Mouse (Mus musculus) kidney, adult 9 months (tissue): ENCODE measurements around the gene Sgsm2.

Source experiments
- DNase-seq: peaks from one replicate; pipeline ENCODE4 v3.0.0; 2022

Sgsm2 gene

DNA sequence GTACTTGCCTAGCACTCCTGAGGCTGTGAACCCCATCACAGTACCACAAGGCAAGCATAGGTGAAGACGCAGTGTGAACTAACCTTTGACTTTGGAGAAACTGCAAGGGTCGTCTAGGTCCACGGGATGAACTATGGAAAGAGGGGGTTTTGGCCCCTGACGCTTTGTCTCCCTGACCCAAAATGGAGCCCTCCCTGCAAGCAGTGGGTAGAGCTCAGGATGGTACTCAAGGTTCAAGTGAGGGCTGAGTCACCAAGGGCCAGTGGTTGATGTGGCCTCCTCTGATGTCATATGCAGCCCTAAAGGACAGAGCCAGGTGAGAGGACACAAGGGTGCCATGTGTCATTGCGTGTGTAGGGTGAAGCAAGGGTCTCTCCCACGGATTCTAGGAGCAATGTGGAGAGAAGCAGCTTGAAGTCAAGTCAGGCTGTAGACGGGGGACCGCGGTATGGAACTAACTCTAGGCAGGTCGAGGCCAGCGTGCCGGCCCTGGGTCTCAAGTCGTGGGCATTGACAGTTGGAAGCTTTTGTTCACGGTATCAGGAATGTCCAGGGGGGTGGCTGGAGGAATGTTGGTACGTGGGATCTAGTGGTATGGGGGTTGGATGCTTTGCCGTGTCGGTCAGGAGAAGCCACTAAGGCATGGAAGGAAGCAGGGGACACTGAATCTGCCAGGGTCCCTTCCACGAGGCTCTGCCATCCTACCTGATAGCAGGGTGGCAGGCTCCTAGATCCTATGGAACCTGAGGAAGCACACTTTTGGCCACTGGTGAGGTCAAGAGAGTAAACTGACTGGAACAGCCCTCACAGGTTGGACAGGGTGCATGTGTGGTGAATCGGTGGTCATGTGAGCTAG, 56.8 kb downstream of the Sgsm2 start:
- peak; percentile 42 for DNase-seq

DNA sequence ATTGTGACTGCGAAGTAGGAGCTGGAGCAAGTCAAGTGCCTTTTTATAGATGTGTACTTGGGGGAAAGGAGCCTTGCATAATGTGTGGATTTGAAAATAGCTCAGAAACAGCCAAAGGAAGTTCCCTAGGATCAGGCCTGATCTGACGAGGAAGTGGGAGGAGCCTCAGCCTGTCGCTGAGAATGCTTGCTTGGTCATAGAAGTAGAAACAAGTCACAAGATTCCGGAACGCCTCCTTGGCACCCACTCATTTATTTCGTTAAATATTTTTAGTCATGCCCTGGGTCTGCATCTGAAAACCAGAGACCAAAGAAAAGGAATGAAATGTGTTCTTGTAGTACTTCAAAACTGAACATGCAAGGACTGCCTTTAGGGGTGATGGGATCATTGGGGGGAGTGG, 57.9 kb downstream of the Sgsm2 start:
- peak; percentile 98 for DNase-seq

DNA sequence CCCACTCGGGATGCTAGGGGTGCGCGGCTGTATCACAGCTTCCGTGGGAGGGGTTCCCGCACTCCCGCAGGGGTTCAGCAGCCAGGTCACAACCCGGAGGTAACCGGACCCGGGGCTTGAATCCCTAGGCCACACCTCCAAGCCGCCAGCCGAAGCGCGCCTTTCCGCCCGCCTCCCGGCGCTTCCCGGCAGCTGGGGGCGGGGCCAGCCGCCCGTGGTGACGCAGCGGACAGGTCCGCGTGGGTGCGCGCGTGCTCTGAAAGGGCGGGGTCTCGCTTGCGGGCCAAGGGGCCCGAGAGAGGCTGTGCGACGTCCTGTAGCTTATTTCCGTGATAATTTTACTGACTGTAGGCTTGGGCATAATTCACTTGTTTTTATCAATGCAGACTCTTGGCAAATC, 58.4 kb downstream of the Sgsm2 start:
- DNase-seq = peak; percentile 97

DNA sequence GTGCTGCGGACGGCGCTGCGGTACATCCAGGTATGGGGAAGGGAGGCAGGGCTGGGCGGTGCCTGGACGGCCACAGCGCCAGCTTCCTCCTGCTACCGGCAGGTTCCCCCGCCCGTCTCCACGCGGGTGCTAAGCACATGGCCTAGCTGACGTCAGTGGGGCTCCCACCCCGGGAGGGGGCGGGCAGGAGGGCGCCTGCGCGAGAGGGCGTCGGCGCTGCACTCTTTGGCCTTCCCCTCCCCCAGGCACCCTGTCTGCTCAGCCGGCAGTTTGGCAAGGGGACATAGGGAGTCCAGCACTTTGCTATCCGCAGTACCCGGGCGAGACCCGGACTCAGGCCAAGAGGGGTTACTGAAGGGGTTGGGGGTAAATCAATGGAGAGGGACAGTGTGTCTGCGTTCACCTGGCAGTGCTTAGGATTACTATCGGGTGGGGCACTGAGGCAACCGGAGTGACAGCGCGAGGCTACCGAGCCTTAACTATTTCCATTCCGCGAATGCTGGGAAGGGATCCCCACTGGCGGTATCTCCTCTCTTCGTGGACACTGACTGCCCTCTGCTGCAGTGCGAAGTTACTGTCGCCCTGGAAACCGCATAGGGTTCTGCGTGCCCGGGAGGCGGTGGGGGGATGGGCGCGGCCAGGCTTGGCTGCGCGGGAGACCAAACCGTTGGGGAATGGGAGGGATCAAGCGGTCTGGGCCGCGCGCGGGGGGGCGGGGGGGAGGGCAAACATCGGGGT, 59.0 kb downstream of the Sgsm2 start:
- DNase-seq = peak; percentile 97

DNA sequence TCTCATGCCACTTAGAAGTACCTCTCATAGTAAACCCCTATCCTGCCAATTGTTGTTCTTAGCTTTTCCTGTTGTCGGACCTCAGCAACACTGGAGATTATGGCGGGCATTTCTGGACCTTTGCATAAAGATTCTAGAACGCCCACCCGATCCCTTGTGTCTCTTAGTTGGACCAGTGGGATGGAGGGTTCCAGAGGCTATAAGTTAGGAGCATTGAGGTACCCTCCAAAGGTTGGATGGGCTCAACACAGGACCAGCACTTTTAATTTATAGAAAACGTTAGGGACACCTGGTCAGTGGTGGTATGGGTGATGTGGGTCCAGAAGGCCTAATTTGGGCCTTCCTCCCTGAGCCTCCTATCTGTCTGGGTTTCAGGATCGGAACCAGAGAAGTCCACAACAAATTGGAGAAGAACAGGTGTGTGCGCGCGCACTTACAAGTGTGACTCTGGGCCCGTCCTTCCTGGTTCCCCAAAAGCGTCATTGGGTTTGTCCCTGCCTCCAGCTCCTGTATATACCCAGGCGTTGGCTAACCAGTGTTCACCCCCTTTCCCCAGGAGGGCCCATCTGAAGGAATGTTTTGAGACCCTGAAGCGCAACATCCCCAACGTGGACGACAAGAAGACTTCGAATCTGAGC, 59.7 kb downstream of the Sgsm2 start:
- DNase-seq = no peak

DNA sequence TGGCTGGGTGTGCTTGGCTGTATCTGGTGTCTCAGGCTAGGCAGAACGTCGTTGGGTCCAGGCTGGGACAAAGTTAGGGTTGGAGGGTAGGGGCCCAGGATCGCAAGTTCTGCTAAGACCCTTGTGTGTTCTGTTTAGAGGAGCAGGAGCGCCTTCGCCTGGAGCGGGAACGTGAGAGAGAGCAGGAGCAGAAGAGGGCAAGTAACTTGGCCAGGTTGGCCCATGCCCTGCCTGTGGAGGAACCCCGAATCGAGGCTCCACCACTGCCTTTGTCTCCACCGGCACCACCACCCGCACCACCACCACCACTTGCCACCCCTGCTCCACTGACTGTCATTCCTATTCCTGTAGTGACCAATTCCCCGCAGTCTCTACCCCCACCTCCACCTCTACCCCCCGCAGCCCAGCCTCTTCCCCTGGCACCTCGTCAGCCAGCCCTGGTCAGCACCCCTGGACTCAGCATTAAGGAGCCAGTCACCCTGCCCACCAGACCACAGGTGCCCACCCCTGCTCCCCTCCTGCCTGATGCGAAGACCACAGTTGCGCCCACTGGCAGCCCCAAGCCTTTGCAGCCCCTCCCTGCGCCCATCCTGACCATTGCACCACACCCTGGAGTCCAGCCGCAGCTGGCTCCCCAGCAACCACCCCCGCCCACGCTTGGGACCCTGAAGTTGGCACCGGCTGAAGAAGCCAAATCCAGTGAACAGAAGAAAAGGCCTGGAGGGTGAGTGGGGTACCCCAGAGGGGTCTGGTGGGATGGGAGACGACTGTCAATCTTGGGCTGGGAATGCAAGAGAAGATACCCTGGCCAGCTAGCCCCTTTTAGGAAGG, 60.4 kb downstream of the Sgsm2 start:
- DNase-seq = no peak

DNA sequence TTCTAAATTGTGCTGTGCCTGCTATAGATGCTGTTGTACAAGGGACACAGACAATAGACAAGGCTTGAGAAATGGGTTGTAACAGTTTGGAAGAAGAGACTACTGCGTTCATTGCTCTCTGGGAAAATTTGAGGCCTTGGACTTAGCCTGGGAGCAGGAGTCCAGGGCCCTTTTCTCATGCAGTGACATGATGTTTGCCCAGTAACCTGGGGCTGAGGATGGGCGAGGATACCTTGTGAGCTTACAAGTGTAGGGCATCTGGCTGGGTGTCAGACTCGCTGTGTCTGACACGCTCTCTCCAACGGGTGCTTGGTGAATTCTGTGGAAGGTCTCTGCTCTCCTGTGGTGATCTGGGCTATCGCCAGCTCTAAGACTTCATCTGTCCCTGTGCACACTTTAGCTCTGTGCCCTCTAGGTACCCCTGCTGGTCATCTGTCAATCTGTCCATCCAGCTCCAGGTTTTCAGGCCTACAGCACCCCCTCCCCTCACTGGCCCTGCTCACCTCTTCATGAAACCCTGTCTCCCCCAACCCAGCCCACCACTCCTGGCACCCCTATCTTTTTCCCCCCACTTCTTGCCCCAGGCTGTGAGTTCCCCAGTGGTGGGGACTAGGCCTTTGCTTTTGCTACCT, 61.2 kb downstream of the Sgsm2 start:
- DNase-seq = no peak

DNA sequence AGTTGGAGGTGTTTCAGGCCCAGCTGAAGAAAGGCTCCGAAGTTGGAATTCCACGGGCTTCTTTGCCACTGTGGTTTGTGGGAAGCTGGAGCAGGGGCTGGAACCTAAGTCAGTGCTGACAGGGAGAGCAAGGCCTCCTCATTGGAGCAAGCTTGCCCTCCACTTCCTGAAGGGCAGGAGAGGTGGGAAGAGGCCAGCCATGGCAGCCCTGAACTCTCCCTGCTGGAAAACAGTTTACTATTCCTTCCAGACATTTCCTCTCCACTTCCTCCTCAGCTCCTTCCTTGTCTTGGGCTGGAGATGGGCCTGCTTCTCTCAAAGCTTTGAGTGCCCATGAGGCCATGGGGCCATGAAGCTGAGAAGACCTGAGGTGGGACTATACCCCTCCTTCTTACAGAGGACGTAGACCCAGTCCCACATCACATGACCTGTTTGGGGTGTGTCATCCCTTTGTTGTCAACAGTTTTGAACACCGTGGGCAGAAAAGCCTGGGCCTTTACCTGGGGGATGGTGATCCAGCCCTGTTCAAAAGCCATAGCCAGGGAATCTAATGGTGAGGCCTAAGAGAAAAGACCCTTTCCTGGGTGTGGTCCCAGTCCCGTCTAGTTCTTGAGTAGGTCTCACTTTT, 62.1 kb downstream of the Sgsm2 start:
- DNase-seq = no peak

DNA sequence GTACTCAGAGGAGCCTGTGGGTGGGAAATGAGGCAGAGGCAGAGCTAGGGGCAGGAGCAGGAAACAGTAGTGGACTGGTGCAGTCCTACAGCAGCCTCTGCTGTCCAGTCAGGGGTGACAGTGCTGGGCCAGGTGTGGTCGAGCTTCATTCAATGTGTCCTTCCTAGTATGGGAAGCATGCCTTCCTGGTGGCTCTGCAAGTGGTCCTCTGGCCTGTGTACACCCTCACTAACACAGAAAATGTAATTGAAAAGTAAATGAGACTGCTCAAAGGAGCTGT, 62.6 kb downstream of the Sgsm2 start:
- no peak for DNase-seq

DNA sequence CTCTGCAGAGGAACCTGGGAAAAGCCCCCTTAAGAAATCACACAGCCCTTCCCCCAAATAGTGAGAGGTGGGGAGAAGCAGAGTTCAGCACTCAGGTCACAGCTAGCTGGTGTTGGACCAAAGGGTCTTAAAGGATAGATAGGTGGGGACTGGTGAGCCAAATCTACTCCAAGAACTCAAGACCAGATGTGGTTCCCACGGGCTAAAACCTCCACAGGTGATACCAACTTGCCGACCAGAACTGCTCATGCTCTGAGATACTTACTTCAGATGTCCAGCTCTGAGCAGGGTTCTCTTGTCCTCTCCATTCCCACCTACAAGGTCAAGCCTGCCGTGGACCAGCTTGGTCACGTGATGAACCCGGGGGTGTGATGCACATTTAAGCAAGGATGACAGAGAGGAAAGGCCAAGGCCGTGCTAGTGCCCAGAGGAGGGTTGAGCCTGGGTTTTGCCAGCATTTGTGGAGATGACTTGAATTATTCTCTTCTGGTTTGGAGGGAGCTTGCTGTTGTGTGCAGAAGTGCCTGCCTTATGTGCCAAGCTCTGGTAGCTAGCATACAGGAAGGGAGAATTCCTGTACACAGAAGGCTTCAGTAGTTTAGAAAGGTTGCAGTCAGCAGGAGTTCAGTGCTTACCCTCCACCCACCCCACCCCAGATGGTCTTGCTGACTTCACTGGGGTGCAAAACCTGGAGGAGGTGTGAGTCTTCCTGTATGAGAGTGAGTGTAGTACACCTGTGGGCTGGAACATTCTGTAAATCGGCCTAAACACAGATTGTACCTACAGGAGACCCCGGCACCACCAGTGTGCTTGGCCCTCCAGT, 63.1 kb downstream of the Sgsm2 start:
- DNase-seq = peak; percentile 61

DNA sequence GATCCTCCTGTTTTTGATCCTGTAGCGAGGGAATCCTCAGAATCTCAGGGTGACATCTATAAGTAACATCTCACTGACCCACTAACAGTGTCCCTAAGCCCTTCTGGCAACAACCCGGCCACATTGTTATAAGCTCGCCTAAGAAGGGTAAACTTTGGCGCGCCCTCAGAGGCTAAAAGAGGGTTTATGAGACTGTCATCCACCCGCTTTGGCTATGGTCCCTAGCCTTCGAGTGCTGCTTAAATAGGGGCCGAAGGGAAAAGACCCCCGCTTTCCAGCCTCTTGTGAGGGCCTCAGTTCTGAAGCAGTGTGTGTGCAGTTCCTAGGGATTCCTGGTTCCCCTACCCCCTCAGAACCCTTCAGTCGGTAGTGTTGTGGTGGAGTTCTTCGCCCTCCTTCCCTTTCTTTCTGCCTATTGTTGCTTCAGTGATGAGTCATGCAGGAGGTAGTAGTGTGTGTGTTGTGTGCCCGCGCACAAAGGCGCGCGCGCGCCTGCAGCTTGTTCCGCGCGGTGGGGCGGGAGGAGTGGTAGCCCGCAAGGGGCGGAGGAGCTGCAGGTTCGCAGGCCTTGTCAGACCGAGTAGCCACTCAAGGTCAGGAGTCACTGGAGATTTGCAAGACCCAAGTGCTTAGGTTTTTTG, 64.2 kb downstream of the Sgsm2 start:
- peak; percentile 74 for DNase-seq

DNA sequence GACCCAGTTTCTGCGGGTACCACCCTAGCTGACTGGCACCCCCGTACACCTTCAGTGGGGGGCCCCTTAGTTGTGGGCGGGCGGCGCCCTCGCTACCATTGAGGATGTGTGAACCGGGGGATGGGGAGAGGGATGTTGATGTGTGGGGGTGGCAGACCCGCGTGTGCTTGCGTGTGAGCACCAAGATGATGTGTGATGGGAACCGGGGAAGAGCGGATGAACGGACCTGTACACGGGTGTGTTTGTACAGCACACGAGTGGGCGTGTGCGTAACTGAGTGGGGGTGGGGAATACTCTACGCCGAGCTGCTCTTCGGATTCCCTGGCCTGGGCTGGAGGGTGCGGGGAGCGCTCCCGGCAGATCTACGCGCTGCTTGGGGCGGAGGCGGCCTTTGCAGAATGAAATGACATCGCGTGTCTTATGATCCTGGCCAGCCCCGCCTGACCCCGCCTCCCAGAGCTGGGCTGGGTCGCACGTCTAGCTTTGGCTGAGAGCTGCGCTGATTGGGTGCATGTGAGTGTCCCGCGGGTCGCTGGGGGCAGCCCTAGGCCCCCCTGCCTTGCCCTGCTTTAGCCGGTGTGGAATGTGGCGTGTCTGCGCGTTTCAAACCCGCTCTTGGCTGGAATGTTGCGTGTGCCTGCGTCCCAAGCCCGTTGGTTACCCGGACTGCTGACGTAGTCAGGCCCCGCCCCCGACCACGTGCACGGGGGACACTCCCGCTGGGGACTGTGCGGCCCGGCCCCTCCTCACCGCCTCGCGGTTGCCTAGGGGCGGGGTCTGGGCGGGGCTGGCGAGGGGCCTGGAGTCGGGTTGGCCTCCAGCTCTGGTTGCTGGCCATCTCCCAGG, 65.0 kb downstream of the Sgsm2 start:
- DNase-seq = peak; percentile 100

DNA sequence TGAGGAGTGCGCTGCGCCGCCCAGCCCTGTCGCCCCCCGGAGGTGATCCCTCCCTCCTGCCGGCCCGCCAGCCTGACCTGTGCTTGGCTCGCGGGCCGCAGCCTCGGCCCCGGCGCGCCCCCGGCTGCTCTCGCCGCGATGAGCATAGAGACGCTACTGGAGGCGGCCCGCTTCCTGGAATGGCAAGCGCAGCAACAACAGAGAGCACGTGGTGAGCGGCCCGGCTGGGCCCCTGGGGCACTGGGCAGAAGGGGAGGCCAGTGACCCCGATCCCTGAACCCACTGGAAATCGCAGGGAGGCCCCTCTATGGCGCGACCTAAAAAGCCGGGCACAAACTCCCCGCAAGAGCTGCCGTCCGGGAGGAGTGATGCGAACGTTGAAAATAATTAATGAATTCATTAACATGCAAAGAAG, 65.7 kb downstream of the Sgsm2 start:
- peak; percentile 69 for DNase-seq

DNA sequence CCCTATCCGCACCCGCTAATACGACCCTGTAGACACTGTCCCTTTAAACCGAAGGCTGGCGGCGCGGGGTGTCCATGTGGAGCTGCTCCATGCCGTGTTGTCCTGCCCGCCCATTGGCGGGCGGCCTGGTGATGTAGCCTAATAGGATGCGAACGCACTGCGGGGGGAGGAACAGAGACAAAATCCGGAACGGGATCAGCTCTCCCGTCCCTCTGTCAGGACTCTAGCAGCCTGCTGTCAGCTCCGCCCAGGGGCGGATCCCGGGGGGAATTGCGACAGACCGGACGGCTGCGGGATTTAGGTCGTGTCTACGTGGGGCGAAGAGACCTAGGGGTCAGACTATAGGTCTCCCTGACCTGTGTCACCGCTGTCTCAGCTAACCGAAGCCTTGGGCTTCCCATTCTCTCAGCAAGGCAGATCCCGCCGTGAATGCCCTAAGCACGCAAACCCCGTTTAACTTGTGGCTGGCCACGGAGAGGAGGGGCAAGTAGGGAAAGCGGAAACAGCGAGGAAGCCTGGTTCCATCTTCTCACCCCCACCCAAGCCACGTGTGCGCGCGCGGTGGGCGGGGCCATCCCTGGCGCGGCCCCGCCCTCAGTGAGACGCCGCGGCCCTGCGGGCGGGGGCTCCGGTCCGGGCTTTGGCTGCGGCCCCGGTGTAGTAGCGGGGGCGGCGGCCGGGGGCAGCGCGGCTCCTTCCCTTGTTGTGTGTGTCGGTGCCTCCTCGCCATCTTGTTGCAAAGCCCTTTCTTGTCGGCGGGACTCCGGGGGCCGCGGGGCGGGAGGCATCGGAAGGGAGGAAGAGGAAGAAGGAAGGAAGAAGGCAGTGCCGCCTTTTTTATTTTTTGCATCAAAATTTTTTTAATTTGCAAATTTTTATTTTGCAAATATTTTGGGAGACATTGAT, 66.4 kb downstream of the Sgsm2 start, which contains the start of gene Mnt:
Mnt (plus strand) TSS at position 665 of the 906 bp plus-strand sequence.
- DNase-seq = peak; percentile 100

DNA sequence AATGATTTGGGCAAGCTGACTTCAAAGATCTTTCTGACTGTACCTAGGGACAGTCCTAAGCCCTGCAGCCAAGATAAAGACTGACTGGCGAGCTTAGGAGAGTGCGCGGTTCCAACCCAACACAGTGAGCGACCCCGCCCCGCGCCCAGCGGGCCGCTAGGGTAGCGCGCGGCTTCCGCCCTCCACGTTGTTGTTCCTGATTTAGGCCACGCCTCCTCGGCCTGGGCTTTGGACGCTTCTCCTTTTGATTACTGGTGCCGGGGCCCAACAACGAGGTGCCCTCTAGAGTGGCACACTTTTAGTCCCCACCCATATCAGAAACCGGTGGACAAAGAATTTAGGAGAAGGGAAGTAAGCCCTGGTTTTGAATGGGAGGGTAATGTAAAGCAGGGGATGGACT, 67.0 kb downstream of the Sgsm2 start:
- peak; percentile 89 for DNase-seq

DNA sequence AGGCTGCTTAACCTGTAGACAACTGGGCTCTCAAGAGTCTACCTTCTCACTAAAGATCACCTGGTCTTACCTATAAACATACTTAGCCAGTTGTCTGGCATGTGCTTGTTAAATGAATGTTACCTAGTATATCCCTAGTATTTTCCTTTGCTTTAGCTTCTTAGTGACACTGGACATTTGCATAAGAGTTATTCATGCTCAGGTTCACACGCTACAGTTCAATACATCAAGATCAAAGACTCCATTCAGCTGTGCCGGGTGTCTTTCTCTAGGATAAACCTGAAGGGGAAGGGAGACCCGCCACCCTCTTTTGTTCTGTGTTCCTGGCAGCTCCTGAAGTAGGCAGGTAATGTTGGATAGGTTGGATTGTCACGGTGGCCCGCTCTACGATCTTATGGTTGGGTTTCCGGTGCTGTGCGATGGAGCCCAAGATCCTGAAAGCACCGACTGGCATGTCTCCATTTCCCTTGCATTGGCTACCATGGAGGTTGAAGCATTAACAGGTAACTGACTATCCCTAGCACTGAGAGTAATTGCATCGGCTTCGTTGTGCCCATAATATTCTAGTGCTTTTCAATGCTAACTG, 67.8 kb downstream of the Sgsm2 start:
- peak; percentile 42 for DNase-seq

DNA sequence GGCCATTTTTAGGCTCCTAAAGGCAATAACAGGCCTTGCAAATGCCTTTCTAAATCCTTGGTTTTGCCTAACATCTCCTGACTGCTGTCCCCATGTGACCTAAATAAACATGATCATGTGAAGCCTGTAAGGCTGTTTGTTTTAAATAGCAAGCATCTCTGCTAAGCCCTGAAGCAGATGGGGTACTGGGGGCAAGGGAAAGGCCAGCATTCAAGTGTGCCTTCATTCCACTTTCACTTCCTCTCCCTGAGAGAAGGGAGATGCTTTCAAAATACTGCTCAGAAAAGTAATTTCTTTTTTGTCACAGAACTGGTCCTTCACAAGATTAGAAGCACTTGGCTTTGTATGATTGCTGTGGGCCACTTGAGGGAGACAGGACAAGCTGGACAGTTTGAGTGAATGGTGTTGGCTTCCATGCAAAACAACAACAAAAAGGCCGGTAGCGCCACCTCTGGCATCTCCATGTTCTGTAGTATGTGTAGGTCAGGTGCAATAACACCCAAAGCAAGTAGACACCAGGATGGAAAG, 68.4 kb downstream of the Sgsm2 start:
- DNase-seq = peak; percentile 38
